In genomic region chr5:145190373-145190772, GRCm38 (mm10) we compare ENCODE assay signal across 9 mouse cellular contexts. TPM values are rescaled to one million over a fixed set of nuclear protein-coding genes. Genes with fewer than 3 reads are reported as not detected.
A peak's percentile ranks its signal among the peaks of the same experiment; 100 is the strongest.
DNase-seq lines count a peak whose midpoint lies in the region; ATAC-seq and TF ChIP-seq lines count a peak whose summit lies in the region.
"Had no signal": no experiment of that assay in that cellular context is flagged by ENCODE, and none has a peak within 500 bp of the region (broad histone marks: within the 10 kb centered on the region; RNA-seq: fewer than 3 reads in every experiment).

No protein-coding gene starts in this region.

- TF ChIP-seq EP300 in ES-Bruce4 (IDR thresholded peaks at IDR 0.05; ENCODE audit: insufficient read depth, low read depth, low read length) = no peak

- H3K9ac ChIP-seq in heart, embryonic 11.5 days (ENCODE audit: low read depth, low read length) = peak overlapping the region; percentile 99
- peak overlapping the region; percentile 85 for H3K9ac ChIP-seq in ES-Bruce4 (ENCODE audit: low read depth, poor library complexity, severe bottlenecking)
- peak overlapping the region; percentile 93 for H3K9ac ChIP-seq in forebrain, embryonic 15.5 days (replicated peaks)
- peak overlapping the region; percentile 93 for H3K9ac ChIP-seq in liver, embryonic 16.5 days (ENCODE audit: low read depth, low read length)

- peaks cover 30% of the 10 kb centered on the region for H3K36me3 ChIP-seq in heart, embryonic 11.5 days (ENCODE audit: control insufficient read depth, insufficient read depth, low read length)
- H3K36me3 ChIP-seq in ES-Bruce4 (ENCODE audit: control insufficient read depth, insufficient read depth, low read length, poor library complexity, severe bottlenecking) = peaks cover 27% of the 10 kb centered on the region
- H3K36me3 ChIP-seq in forebrain, embryonic 15.5 days = peaks cover 48% of the 10 kb centered on the region
- peaks cover 25% of the 10 kb centered on the region for H3K36me3 ChIP-seq in liver, embryonic 16.5 days (ENCODE audit: control insufficient read depth, insufficient read depth)

- 24% methylated on average over 5 of the region's 5 CpGs for WGBS in heart, embryonic 11.5 days (ENCODE audit: insufficient replicate concordance)
- 58% methylated on average over 5 of the region's 5 CpGs for WGBS in forebrain, embryonic 15.5 days
- 18% methylated on average over 5 of the region's 5 CpGs for WGBS in liver, embryonic 16.5 days (ENCODE audit: insufficient replicate concordance)

- no peaks in the 10 kb centered on the region for H3K9me3 ChIP-seq in heart, embryonic 11.5 days (replicated peaks; ENCODE audit: control insufficient read depth, low read length)
- no peaks in the 10 kb centered on the region for H3K9me3 ChIP-seq in ES-Bruce4 (replicated peaks; ENCODE audit: control insufficient read depth, insufficient read depth, low read length, poor library complexity, severe bottlenecking)
- no peaks in the 10 kb centered on the region for H3K9me3 ChIP-seq in forebrain, embryonic 15.5 days
- H3K9me3 ChIP-seq in liver, embryonic 16.5 days (replicated peaks; ENCODE audit: control insufficient read depth, low read length) = no peaks in the 10 kb centered on the region

- no peak for DNase-seq in heart, postnatal 36 days
- no peak for DNase-seq in adrenal gland, postnatal 10 days
- DNase-seq in cerebellum, adult 18-20 months = no peak
- DNase-seq: right cerebral cortex, adult 18-20 months had no signal

- no peak for TF ChIP-seq POLR2A in ES-Bruce4 (IDR thresholded peaks at IDR 0.05; ENCODE audit: insufficient read depth, low read length)

- no peak for TF ChIP-seq CTCF in ES-Bruce4 (IDR thresholded peaks at IDR 0.05; ENCODE audit: low read depth, low read length)

- H3K27ac ChIP-seq in heart, embryonic 11.5 days (ENCODE audit: low read depth, low read length) = peak overlapping the region; percentile 95; the same call in 1 of the 2 replicates
- H3K27ac ChIP-seq in ES-Bruce4 (ENCODE audit: insufficient read depth, low read length) = no peak overlapping the region
- H3K27ac ChIP-seq in forebrain, embryonic 15.5 days (replicated peaks) = no peak overlapping the region
- peak overlapping the region; percentile 83 for H3K27ac ChIP-seq in liver, embryonic 16.5 days (ENCODE audit: low read length)

- H3K4me1 ChIP-seq in heart, embryonic 11.5 days (ENCODE audit: control insufficient read depth, insufficient read depth, low read length) = peaks cover 13% of the 10 kb centered on the region
- no peaks in the 10 kb centered on the region for H3K4me1 ChIP-seq in ES-Bruce4 (ENCODE audit: control insufficient read depth, insufficient read depth, low read length)
- peaks cover 25% of the 10 kb centered on the region for H3K4me1 ChIP-seq in forebrain, embryonic 15.5 days
- peaks cover 27% of the 10 kb centered on the region for H3K4me1 ChIP-seq in liver, embryonic 16.5 days (ENCODE audit: control insufficient read depth, low read depth, low read length)

- ATAC-seq in heart, embryonic 11.5 days (replicated peaks; ENCODE audit: insufficient number of reproducible peaks, low FRiP score, low TSS enrichment) = no peak
- no peak for ATAC-seq in forebrain, embryonic 15.5 days (replicated peaks)
- peak; percentile 12; the same call in 1 of the 2 replicates for ATAC-seq in liver, embryonic 16.5 days (ENCODE audit: low read depth)
- no peak for ATAC-seq in frontal cortex, adult (ENCODE audit: low TSS enrichment)

- H3K27me3 ChIP-seq in heart, embryonic 11.5 days (ENCODE audit: control insufficient read depth, insufficient read depth, low read length) = no peaks in the 10 kb centered on the region
- no peaks in the 10 kb centered on the region for H3K27me3 ChIP-seq in ES-Bruce4 (ENCODE audit: control insufficient read depth, insufficient read depth, low read length, poor library complexity, severe bottlenecking)
- H3K27me3 ChIP-seq in forebrain, embryonic 15.5 days = no peaks in the 10 kb centered on the region
- H3K27me3 ChIP-seq in liver, embryonic 16.5 days (ENCODE audit: control insufficient read depth, insufficient read depth, low read depth, low read length) = no peaks in the 10 kb centered on the region

- H3K4me3 ChIP-seq in heart, embryonic 11.5 days (ENCODE audit: low read depth, low read length) = peak overlapping the region; percentile 82
- H3K4me3 ChIP-seq in ES-Bruce4 (ENCODE audit: low read depth, low read length) = peak overlapping the region; percentile 96
- peak overlapping the region; percentile 92 for H3K4me3 ChIP-seq in forebrain, embryonic 15.5 days
- peak overlapping the region; percentile 91 for H3K4me3 ChIP-seq in liver, embryonic 16.5 days (ENCODE audit: low read depth, low read length)

- peak overlapping the region; percentile 94 for H3K4me2 ChIP-seq in heart, embryonic 11.5 days
- peak overlapping the region; percentile 68 for H3K4me2 ChIP-seq in forebrain, embryonic 15.5 days (replicated peaks)
- H3K4me2 ChIP-seq in liver, embryonic 16.5 days (ENCODE audit: low read depth, low read length) = peak overlapping the region; percentile 85

- intact Hi-C loops in heart, postnatal 36 days (cut with DNase I) = loop anchor here (1.0 to 5.0 kb wide), 3 partner anchors 23 to 92 kb away; partner anchors contain the start of genes Cpsf4, Ptcd1, Zfp655 and Zscan25

RNA-seq across cellular contexts. Expression of gene Atp5j2, which starts 1.5 kb away (rescaled TPM):
- 928 and 936 TPM in 2 replicates for polyA plus RNA-seq in heart, embryonic 11.5 days (2014; fragmentation: Nextera tagmentation; extraction: Ambion mirVana)
- 1,000 to 10,000 TPM; 1,102 to 1,127 TPM for total RNA-seq in heart, postnatal 36 days (2021)
- 300 and 316 TPM in 2 replicates for polyA plus RNA-seq in ES-Bruce4 (2011; ENCODE audit: insufficient read depth, insufficient read length, low read depth, missing spikeins)
- polyA plus RNA-seq in forebrain, embryonic 15.5 days (2015; fragmentation: Nextera tagmentation; extraction: Ambion mirVana) = 603 and 647 TPM in 2 replicates
- 454 and 484 TPM in 2 replicates for polyA plus RNA-seq in liver, embryonic 16.5 days (2015; fragmentation: Nextera tagmentation; extraction: Ambion mirVana)
- 100 to 1,000 TPM; 810 to 842 TPM for total RNA-seq in adrenal gland, postnatal 10 days (2021)

RNA-seq across cellular contexts. Expression of gene Zkscan14, which starts 11.3 kb away (rescaled TPM):
- 6.5 and 7.4 TPM in 2 replicates for polyA plus RNA-seq in heart, embryonic 11.5 days (2014; fragmentation: Nextera tagmentation; extraction: Ambion mirVana)
- 1 to 10 TPM; 6.5 to 8.5 TPM for total RNA-seq in heart, postnatal 36 days (2021)
- polyA plus RNA-seq in ES-Bruce4 (2011; ENCODE audit: insufficient read depth, insufficient read length, low read depth, missing spikeins) = 3.9 and 6.0 TPM in 2 replicates
- polyA plus RNA-seq in forebrain, embryonic 15.5 days (2015; fragmentation: Nextera tagmentation; extraction: Ambion mirVana) = 15.5 and 17.0 TPM in 2 replicates
- 6.9 and 7.9 TPM in 2 replicates for polyA plus RNA-seq in liver, embryonic 16.5 days (2015; fragmentation: Nextera tagmentation; extraction: Ambion mirVana)
- total RNA-seq in adrenal gland, postnatal 10 days (2021) = 1 to 10 TPM; 7.1 to 9.8 TPM

RNA-seq across cellular contexts. Expression of gene Zkscan5, which starts 14.0 kb away (rescaled TPM):
- 9.0 and 10.9 TPM in 2 replicates for polyA plus RNA-seq in heart, embryonic 11.5 days (2014; fragmentation: Nextera tagmentation; extraction: Ambion mirVana)
- total RNA-seq in heart, postnatal 36 days (2021) = 10 to 100 TPM in 1 of 2 experiments, 1 to 10 TPM in 1; 9.5 to 10.1 TPM
- polyA plus RNA-seq in ES-Bruce4 (2011; ENCODE audit: insufficient read depth, insufficient read length, low read depth, missing spikeins) = 20.3 and 20.4 TPM in 2 replicates
- 17.4 and 19.7 TPM in 2 replicates for polyA plus RNA-seq in forebrain, embryonic 15.5 days (2015; fragmentation: Nextera tagmentation; extraction: Ambion mirVana)
- polyA plus RNA-seq in liver, embryonic 16.5 days (2015; fragmentation: Nextera tagmentation; extraction: Ambion mirVana) = 3.8 and 4.3 TPM in 2 replicates
- total RNA-seq in adrenal gland, postnatal 10 days (2021) = 10 to 100 TPM; 12.2 to 12.3 TPM

RNA-seq across cellular contexts. Expression of gene Cpsf4, which starts 23.4 kb away (rescaled TPM):
- 15.1 and 17.2 TPM in 2 replicates for polyA plus RNA-seq in heart, embryonic 11.5 days (2014; fragmentation: Nextera tagmentation; extraction: Ambion mirVana)
- total RNA-seq in heart, postnatal 36 days (2021) = 10 to 100 TPM; 11.4 to 11.7 TPM
- polyA plus RNA-seq in ES-Bruce4 (2011; ENCODE audit: insufficient read depth, insufficient read length, low read depth, missing spikeins) = 47.9 and 49.6 TPM in 2 replicates
- polyA plus RNA-seq in forebrain, embryonic 15.5 days (2015; fragmentation: Nextera tagmentation; extraction: Ambion mirVana) = 54.6 and 56.6 TPM in 2 replicates
- 22.7 and 24.0 TPM in 2 replicates for polyA plus RNA-seq in liver, embryonic 16.5 days (2015; fragmentation: Nextera tagmentation; extraction: Ambion mirVana)
- total RNA-seq in adrenal gland, postnatal 10 days (2021) = 10 to 100 TPM; 20.2 to 22.7 TPM

RNA-seq across cellular contexts. Expression of gene Ptcd1, which starts 23.5 kb away (rescaled TPM):
- 7.4 and 10.7 TPM in 2 replicates for polyA plus RNA-seq in heart, embryonic 11.5 days (2014; fragmentation: Nextera tagmentation; extraction: Ambion mirVana)
- 10 to 100 TPM; 28.5 to 42.2 TPM for total RNA-seq in heart, postnatal 36 days (2021)
- polyA plus RNA-seq in ES-Bruce4 (2011; ENCODE audit: insufficient read depth, insufficient read length, low read depth, missing spikeins) = 14.1 and 17.1 TPM in 2 replicates
- polyA plus RNA-seq in forebrain, embryonic 15.5 days (2015; fragmentation: Nextera tagmentation; extraction: Ambion mirVana) = 23.3 and 25.1 TPM in 2 replicates
- polyA plus RNA-seq in liver, embryonic 16.5 days (2015; fragmentation: Nextera tagmentation; extraction: Ambion mirVana) = 7.3 and 7.8 TPM in 2 replicates
- total RNA-seq in adrenal gland, postnatal 10 days (2021) = 10 to 100 TPM; 21.7 to 29.0 TPM

Comparison
In these comparisons a context has a peak if more than half of its experiments do, and no peak if none do; other contexts are left out.
1. H3K27ac ChIP-seq: peak in heart, embryonic 11.5 days (single experiment) and liver, embryonic 16.5 days (single experiment); none in ES-Bruce4 (single experiment) and forebrain, embryonic 15.5 days (single experiment).
2. Peak in every context shown above with its lines, with median percentiles within 50 percentile points of each other: H3K4me2 ChIP-seq, H3K4me3 ChIP-seq and H3K9ac ChIP-seq.